Mouse (Mus musculus) cerebellum, adult (tissue): Measurements from ENCODE around the gene Zfp575.
A peak's percentile ranks its signal among the peaks of the same experiment; 100 is the strongest.

ENCODE experiments used
- ATAC-seq: cut with Nextera tagmentation; 2 replicates; pipeline ENCODE4 v1.9.2; 2017; ENCODE audit warnings: mild to moderate bottlenecking, moderate library complexity, mixed read lengths; ENCODE audit not compliant: insufficient number of reproducible peaks, low FRiP score, low TSS enrichment

The Zfp575 gene

DNA sequence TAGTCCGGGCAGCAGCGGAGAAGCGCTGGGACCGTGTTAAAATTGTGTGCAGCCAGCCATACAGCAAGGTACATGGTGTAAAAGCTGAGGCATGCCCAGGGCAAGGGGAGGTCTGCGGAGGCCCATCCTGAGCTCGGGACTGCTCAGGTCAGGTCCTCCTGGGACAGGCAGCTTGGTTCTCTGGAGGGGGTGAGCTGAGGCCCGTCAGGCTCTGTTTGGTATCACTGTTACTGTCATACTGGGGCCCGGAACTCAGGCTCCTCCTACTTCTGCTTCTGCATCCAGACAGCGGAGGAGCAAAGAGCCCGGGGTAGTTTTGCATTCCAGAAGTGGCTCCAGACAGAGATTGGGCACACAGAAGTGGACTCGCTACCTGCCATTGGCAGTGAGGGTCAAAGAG, 21.8 kb downstream of the Zfp575 start:
- ATAC-seq, result no peak

DNA sequence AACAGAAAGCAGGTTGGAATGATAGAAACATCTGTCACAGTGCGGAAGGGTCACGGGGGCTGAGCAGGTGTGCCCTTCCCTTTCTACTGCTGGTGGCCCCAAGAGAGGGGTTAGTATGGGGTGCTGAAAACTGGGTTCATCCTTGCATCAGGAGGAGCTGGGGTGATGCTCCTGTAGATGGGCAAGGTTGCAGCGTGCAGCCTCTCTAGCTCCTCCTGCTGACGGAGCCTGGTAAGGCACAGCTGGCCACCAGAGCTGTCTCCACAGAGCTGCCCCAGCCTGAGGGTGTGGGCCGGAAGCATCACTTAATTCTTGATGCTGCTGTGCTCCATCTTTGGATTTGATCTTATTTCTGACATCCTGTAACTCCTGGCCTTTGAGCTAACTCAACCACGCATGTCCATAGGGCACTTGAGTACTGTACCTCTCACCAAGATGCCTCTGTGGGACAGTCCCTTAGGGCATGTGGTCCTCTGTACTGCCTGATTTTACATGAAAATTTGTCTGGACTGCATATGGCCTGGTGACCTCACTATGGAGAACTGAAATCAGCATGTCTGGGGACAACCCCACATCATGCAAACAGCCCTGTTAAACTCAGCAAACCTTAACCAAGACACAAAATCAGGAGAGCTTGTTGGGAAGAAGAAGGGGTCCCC, 22.7 kb downstream of the Zfp575 start:
- ATAC-seq, result peak; percentile 49; the same call in 1 of the 2 replicates

DNA sequence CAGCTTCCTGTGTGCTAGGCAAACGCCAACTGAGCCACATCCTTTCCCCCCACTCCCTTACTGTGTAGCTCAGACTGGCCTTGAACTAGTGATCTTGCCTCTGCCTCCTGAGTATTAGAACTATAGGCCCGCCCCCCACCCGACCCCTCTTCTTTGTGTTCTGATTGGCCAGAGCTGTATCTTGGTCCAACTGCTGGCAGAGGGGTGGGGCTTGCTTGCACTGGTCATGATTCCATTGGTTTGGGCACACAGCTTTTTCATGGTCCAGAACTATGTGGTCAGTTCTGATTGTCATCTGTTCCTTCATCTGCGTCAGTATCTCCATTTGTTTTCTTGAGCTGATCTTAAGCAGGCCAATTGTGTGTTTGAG, 23.6 kb downstream of the Zfp575 start:
- ATAC-seq, result no peak

- ATAC-seq, result no peak
Observed at GRCm38 (mm10) chr7:24563191-24563836, 24.1 kb downstream of the Zfp575 start.

DNA sequence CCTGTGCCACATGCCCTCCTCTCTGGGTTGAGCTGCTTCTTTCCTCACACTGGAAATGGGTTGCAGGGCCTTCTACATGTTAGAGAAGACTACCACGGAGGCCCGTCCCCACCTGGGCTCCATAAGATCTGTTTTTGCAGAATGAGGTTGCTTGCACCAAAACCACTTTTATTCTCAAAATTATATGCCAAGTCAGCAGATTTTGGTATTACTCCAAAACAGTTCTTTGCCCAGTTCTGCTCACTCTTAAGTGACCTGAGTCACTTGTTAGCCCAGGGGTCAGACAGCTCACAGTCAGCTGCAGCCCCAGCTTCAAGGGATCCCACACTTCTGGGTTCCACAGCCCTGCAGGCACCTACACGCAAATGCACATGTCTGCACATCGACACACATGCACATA, 26.0 kb downstream of the Zfp575 start:
- ATAC-seq, result no peak

DNA sequence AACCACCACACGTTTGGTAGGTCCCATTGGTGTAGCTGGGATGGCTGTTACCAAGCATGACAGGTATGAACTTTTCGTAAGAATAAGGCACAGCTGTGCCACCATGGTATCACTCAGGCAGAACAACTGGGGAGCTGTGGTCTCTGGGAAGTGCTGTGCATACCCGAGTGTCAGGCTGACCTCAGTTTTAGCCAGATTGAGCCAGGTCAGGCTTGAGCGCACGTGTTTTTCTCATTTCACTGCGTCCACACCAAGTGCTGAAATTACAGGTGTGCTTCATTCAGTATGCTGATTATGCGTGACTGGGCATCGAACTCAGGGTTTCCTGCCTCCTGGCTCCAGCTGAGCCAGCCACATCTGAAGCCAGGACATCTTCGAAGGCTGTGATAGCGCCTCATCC, 31.7 kb downstream of the Zfp575 start:
- no peak for ATAC-seq

DNA sequence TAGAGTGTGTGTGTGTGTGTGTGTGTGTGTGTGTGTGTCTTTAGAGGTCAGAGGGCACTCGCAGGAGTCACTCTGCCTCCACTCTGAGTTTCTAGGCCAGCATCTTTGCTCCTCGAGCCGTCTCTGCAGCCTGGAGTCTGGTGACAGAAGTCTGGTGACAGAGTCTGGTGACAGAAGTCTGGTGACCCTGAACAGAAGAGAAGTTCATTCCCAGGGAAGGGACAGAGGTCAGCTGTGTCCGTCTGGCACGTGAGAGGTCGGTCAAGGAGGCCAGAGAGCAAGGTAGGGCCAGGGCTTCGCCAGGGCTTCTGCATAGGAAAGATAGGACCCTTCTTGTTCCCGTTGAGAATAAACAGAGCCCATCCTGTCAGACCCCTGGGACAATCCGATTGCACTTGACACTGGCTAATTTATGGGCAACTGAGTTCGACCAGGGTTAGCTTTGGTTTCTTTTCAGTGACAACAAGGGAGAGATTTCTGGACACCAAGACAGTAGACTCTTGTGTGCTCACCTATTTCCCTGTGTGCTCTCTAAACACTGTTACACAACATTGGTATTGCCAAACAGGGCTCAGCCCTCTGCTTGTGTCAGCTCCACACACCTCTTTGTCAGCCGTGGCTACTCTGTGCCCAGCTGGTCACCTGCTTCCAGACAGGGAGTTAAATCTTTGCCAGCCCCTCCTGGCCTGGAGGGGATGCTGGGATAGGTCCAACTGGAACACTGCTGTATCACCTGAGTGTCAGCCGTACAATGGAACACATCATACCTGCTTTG, 35.3 kb downstream of the Zfp575 start:
- no peak for ATAC-seq

DNA sequence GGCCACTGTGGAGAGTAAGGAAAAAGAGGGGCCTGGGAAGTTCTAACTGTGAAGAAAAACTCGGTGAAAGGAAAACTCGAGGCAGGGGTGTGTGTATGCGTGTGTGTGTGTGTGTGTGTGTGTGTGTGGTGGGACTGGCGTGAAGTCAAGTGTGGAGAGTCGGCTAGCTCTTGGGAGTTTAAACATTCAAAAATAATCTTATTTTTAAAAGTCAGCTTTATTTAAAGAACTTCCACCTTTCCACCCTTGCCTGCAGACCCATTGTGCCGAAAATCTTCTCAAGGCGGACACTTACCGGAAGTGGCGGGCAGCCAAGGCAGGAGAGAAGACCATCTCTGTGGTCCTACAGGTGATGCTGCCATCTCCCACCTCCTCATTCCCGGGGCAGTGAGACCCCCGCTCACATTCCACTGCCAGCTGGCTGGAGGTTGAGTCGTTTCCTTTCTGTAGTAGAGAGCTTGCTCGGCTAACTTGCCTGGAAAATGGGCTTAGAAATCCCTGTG, 39.9 kb downstream of the Zfp575 start:
- ATAC-seq, result no peak

- ATAC-seq, result peak; percentile 99
Observed at GRCm38 (mm10) chr7:24546634-24547389, 40.6 kb downstream of the Zfp575 start.

DNA sequence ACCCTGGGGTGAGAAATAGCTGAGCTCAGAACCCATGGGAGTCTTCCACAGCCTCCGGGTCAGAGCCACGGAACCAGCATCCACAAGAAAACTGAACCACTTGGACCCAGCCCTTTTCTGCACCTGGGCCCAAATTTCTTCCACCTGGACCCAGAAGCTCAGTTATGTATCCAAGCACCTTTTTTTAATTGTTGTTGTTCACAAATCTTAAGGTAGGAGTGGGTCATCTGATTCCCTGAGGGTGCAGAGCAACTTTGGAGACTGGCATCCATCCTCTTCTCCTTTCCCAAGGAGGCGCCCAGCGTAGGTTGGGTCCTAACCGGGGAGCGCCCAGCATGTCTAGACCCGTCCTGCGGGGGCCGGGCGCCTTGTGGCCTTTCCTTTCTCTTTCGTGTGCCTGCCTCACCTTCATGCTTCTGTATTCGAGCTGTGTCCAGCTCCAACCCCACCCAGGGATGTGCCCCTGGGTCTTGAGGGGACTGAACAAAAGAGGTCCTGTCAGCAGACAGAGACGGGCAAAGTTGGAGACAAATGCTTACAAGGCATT, 41.3 kb downstream of the Zfp575 start, which contains the start of the genes Pinlyp and Xrcc1:
TSS of gene Pinlyp (minus strand) at position 51 of the 547 bp plus-strand sequence.
TSS of gene Xrcc1 (plus strand) at position 222 of the 547 bp plus-strand sequence.
- ATAC-seq, result no peak

- no peak for ATAC-seq
Observed at GRCm38 (mm10) chr7:24544506-24544905, 42.9 kb downstream of the Zfp575 start.

GRCm38 (mm10) chr7:24539686-24540085, 47.8 kb downstream of the Zfp575 start:
- no peak for ATAC-seq

DNA sequence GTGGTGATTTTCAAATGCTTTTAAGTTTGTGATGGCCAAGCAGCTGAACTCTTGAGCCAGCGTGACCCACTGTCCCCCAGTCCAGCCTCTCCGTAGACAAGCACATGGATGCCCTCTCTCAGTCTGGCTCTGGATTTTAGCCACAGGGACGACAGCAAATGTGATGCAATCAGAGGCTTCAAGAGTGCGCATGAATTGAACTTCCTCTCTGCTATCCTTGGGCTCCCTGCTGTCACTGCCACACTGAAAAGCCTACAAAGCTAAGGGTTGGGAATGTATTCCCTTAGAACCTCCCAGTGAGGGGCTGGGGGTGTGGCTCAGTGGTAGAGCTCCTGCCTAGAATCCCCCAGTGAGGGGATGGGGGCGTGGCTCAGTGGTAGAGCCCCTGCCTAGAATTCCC, 48.7 kb downstream of the Zfp575 start:
- ATAC-seq, result no peak

DNA sequence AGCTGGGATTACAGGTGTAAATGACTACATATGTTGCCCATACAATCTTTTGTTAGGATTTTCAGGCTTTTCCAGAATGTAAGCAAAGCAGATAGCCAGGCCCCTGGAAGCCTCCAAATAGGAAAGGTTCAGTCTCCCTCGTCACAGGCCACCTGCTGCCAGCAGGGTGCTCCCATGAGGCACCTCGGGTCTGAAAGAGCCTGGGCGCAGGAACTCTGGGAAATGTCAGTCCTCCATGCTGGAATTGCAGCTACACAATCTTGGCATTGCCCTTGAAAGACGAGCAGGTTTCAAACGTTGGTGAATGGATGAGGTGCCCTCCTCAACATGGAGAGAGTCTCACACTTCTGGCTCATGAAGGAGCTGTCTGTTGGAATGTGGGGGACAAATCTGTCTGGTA, 49.3 kb downstream of the Zfp575 start:
- no peak for ATAC-seq

DNA sequence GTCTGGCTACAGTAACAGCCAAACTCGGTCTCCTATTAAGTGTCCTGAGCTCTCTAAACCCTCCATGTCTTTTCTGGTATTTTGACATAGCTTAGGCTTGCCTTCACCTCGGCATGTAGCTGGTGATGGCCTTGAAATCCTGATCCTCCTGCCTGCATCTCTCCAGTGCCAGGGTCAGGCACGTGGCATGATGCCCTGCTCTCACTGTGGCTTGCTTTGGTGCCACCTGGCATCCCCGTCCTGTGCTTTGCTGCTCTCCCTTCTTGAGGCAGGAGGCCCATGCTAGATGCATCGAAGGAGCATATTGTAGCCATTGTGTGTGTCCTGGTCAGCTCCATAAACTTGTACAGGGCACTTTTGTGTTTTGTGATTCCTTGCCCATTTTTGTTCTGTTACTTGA, 49.9 kb downstream of the Zfp575 start:
- ATAC-seq, result peak; percentile 80; the same call in 1 of the 2 replicates

DNA sequence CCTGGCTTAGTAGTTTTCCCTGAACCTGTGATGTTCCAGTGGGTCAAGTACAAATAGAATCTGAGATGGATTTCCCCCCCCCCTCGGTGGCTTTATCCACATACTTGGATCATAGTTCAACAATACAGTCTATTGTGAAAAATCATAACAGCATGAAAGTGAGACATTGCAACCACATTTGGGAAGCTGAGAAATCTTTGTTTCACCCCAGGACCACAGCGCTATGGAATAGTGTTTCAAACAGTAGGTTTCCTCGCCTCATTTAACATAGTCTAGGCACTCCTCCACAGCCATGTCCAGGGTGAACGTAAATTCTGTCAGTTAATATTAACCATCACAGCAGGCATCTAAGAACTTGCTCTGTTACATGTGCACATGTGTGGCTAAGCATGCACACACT, 50.4 kb downstream of the Zfp575 start:
- no peak for ATAC-seq

DNA sequence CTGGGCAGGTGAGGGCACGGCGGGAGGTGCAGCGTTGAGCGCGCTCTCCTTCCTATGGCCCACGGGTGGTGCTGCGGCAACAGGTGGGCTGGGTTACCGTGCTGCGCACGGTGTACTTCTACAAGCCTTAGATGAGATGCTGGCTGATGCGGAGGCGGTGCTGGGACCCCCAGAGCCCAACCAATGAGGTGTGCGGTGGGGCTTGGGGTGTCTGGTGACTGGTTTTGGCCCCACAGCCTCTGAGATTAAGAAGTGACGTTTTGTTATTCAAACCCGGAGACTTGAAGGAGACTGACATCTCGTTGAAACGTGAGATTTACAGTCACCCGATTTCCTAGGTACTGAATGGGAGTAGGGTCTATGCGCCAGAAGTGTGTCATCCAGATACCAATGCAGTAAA, 53.1 kb downstream of the Zfp575 start:
- no peak for ATAC-seq
